Mouse (Mus musculus): ENCODE data around the gene Mrpl54. TPM values are rescaled to one million over a fixed set of nuclear protein-coding genes. Genes with fewer than 3 reads are reported as not detected.
A peak's percentile ranks its signal among the peaks of the same experiment; 100 is the strongest.

Gene Mrpl54
- polyA plus RNA-seq, 1 experiment from 2014 or later: 246 TPM

- Histone ChIP-seq H3K9me3 (ENCODE audit: control insufficient read depth, low read depth, low read length) (no peaks in the 10 kb centered on the region), H3K4me2 (replicated peaks; ENCODE audit: low read depth, low read length) (peak within 1 kb of the TSS; percentile 27), H3K27me3 (ENCODE audit: control insufficient read depth, insufficient read depth, low read length) (no peaks in the 10 kb centered on the region; the same call in 1 of the 2 replicates), H3K36me3 (ENCODE audit: control insufficient read depth, insufficient read depth, low read length) (no peaks in the 10 kb centered on the region), H3K27ac (ENCODE audit: low read length) (peak within 1 kb of the TSS; percentile 27), H3K9ac (replicated peaks; ENCODE audit: low read depth, low read length) (0 out of 2 replicates have a peak within 1 kb of the TSS, but pooled peaks have one; percentile 4), H3K4me1 (ENCODE audit: control insufficient read depth, insufficient read depth, low read length) (peaks cover 23% of the 10 kb centered on the region), H3K4me3 (ENCODE audit: low read depth, low read length) (peak within 1 kb of the TSS; percentile 82)
- no peak for ATAC-seq (ENCODE audit: insufficient number of reproducible peaks, insufficient read depth, low FRiP score, low read depth)
- 64% methylated on average over 9 of the region's 9 CpGs for WGBS
These were observed 24.9 kb upstream of the Mrpl54 start, which contains the start of gene Tjp3 for GRCm38 (mm10) chr10:81291511-81292104. Tjp3 (minus strand) TSS chr10:81291581.

GRCm38 (mm10) chr10:81290698-81291460 lies 24.1 kb upstream of the Mrpl54 start:
- Histone ChIP-seq H3K9ac (replicated peaks; ENCODE audit: low read depth, low read length) (0 out of 2 replicates have a peak overlapping the region, but pooled peaks have one; percentile 4), H3K4me2 (replicated peaks; ENCODE audit: low read depth, low read length) (peak overlapping the region; percentile 27), H3K4me1 (ENCODE audit: control insufficient read depth, insufficient read depth, low read length) (peaks cover 23% of the 10 kb centered on the region), H3K4me3 (ENCODE audit: low read depth, low read length) (peak overlapping the region; percentile 18), H3K9me3 (ENCODE audit: control insufficient read depth, low read depth, low read length) (no peaks in the 10 kb centered on the region), H3K27me3 (ENCODE audit: control insufficient read depth, insufficient read depth, low read length) (no peaks in the 10 kb centered on the region; the same call in 1 of the 2 replicates), H3K27ac (ENCODE audit: low read length) (peak overlapping the region; percentile 27), H3K36me3 (ENCODE audit: control insufficient read depth, insufficient read depth, low read length) (no peaks in the 10 kb centered on the region)
- no peak for ATAC-seq (ENCODE audit: insufficient number of reproducible peaks, insufficient read depth, low FRiP score, low read depth)
- whole genome bisulfite sequencing: 13% methylated on average over 24 of the region's 24 CpGs

GRCm38 (mm10) chr10:81289811-81290210 lies 23.1 kb upstream of the Mrpl54 start:
- no peak for ATAC-seq (ENCODE audit: insufficient number of reproducible peaks, insufficient read depth, low FRiP score, low read depth)
- Histone ChIP-seq H3K4me2 (replicated peaks; ENCODE audit: low read depth, low read length) (peak overlapping the region; percentile 27), H3K36me3 (ENCODE audit: control insufficient read depth, insufficient read depth, low read length) (no peaks in the 10 kb centered on the region), H3K9me3 (ENCODE audit: control insufficient read depth, low read depth, low read length) (no peaks in the 10 kb centered on the region), H3K27me3 (ENCODE audit: control insufficient read depth, insufficient read depth, low read length) (peaks cover 6% of the 10 kb centered on the region; the same call in 1 of the 2 replicates), H3K4me3 (ENCODE audit: low read depth, low read length) (no peak overlapping the region), H3K4me1 (ENCODE audit: control insufficient read depth, insufficient read depth, low read length) (peaks cover 20% of the 10 kb centered on the region), H3K9ac (replicated peaks; ENCODE audit: low read depth, low read length) (no peak overlapping the region), H3K27ac (ENCODE audit: low read length) (no peak overlapping the region)
- 55% methylated on average over 14 of the region's 14 CpGs for WGBS

GRCm38 (mm10) chr10:81289278-81289677 lies 22.5 kb upstream of the Mrpl54 start:
- no peaks in the 10 kb centered on the region for H3K9me3 ChIP-seq (ENCODE audit: control insufficient read depth, low read depth, low read length)
- no peak overlapping the region for H3K4me3 ChIP-seq (ENCODE audit: low read depth, low read length)
- no peak overlapping the region for H3K27ac ChIP-seq (ENCODE audit: low read length)
- H3K9ac ChIP-seq (replicated peaks; ENCODE audit: low read depth, low read length): no peak overlapping the region
- H3K36me3 ChIP-seq (ENCODE audit: control insufficient read depth, insufficient read depth, low read length): no peaks in the 10 kb centered on the region
- under 1% methylated on average over 7 of the region's 7 CpGs for WGBS
- no peak for ATAC-seq (ENCODE audit: insufficient number of reproducible peaks, insufficient read depth, low FRiP score, low read depth)
- peaks cover 9% of the 10 kb centered on the region; the same call in 1 of the 2 replicates for H3K27me3 ChIP-seq (ENCODE audit: control insufficient read depth, insufficient read depth, low read length)
- peaks cover 15% of the 10 kb centered on the region for H3K4me1 ChIP-seq (ENCODE audit: control insufficient read depth, insufficient read depth, low read length)
- peak overlapping the region; percentile 27; the same call in 1 of the 2 replicates for H3K4me2 ChIP-seq (replicated peaks; ENCODE audit: low read depth, low read length)

- Histone ChIP-seq H3K4me3 (ENCODE audit: low read depth, low read length) (no peak overlapping the region), H3K27me3 (ENCODE audit: control insufficient read depth, insufficient read depth, low read length) (peaks cover 9% of the 10 kb centered on the region; the same call in 1 of the 2 replicates), H3K36me3 (ENCODE audit: control insufficient read depth, insufficient read depth, low read length) (no peaks in the 10 kb centered on the region), H3K9me3 (ENCODE audit: control insufficient read depth, low read depth, low read length) (no peaks in the 10 kb centered on the region), H3K9ac (replicated peaks; ENCODE audit: low read depth, low read length) (no peak overlapping the region), H3K4me1 (ENCODE audit: control insufficient read depth, insufficient read depth, low read length) (peaks cover 9% of the 10 kb centered on the region; the same call in 1 of the 2 replicates), H3K4me2 (replicated peaks; ENCODE audit: low read depth, low read length) (no peak overlapping the region), H3K27ac (ENCODE audit: low read length) (no peak overlapping the region)
- ATAC-seq (ENCODE audit: insufficient number of reproducible peaks, insufficient read depth, low FRiP score, low read depth): no peak
- 33% methylated on average over 6 of the region's 6 CpGs for WGBS
These were observed 21.9 kb upstream of the Mrpl54 start for GRCm38 (mm10) chr10:81288601-81289000.

GRCm38 (mm10) chr10:81287513-81288157 lies 20.9 kb upstream of the Mrpl54 start:
- Histone ChIP-seq H3K9me3 (ENCODE audit: control insufficient read depth, low read depth, low read length) (no peaks in the 10 kb centered on the region), H3K9ac (replicated peaks; ENCODE audit: low read depth, low read length) (no peak overlapping the region), H3K36me3 (ENCODE audit: control insufficient read depth, insufficient read depth, low read length) (no peaks in the 10 kb centered on the region), H3K27ac (ENCODE audit: low read length) (no peak overlapping the region), H3K4me1 (ENCODE audit: control insufficient read depth, insufficient read depth, low read length) (peaks cover 9% of the 10 kb centered on the region; the same call in 1 of the 2 replicates), H3K4me3 (ENCODE audit: low read depth, low read length) (no peak overlapping the region), H3K4me2 (replicated peaks; ENCODE audit: low read depth, low read length) (no peak overlapping the region), H3K27me3 (ENCODE audit: control insufficient read depth, insufficient read depth, low read length) (peaks cover 9% of the 10 kb centered on the region; the same call in 1 of the 2 replicates)
- ATAC-seq (ENCODE audit: insufficient number of reproducible peaks, insufficient read depth, low FRiP score, low read depth): no peak
- WGBS: 65% methylated on average over 8 of the region's 8 CpGs

- H3K27ac ChIP-seq (ENCODE audit: low read length): no peak overlapping the region
- H3K4me3 ChIP-seq (ENCODE audit: low read depth, low read length): no peak overlapping the region
- H3K36me3 ChIP-seq (ENCODE audit: control insufficient read depth, insufficient read depth, low read length): no peaks in the 10 kb centered on the region
- H3K4me1 ChIP-seq (ENCODE audit: control insufficient read depth, insufficient read depth, low read length): peaks cover 9% of the 10 kb centered on the region; the same call in 1 of the 2 replicates
- no peak overlapping the region for H3K9ac ChIP-seq (replicated peaks; ENCODE audit: low read depth, low read length)
- H3K9me3 ChIP-seq (ENCODE audit: control insufficient read depth, low read depth, low read length): no peaks in the 10 kb centered on the region
- WGBS: 32% methylated on average over 6 of the region's 6 CpGs
- no peak for ATAC-seq (ENCODE audit: insufficient number of reproducible peaks, insufficient read depth, low FRiP score, low read depth)
- H3K4me2 ChIP-seq (replicated peaks; ENCODE audit: low read depth, low read length): peak overlapping the region; percentile 59; the same call in 1 of the 2 replicates
- H3K27me3 ChIP-seq (ENCODE audit: control insufficient read depth, insufficient read depth, low read length): peaks cover 9% of the 10 kb centered on the region; the same call in 1 of the 2 replicates
These were observed 19.9 kb upstream of the Mrpl54 start for GRCm38 (mm10) chr10:81286586-81286985.

All from stomach, embryonic 14.5 days (tissue).